Mouse (Mus musculus): ENCODE measurements around the gene Plekhm1. TPM values are rescaled to one million over a fixed set of nuclear protein-coding genes. Genes with fewer than 3 reads are reported as not detected.

The Plekhm1 gene
- 79.2 to 88.3 TPM (median 84.1 TPM) in 4 replicates for total RNA-seq (2023)

DNA sequence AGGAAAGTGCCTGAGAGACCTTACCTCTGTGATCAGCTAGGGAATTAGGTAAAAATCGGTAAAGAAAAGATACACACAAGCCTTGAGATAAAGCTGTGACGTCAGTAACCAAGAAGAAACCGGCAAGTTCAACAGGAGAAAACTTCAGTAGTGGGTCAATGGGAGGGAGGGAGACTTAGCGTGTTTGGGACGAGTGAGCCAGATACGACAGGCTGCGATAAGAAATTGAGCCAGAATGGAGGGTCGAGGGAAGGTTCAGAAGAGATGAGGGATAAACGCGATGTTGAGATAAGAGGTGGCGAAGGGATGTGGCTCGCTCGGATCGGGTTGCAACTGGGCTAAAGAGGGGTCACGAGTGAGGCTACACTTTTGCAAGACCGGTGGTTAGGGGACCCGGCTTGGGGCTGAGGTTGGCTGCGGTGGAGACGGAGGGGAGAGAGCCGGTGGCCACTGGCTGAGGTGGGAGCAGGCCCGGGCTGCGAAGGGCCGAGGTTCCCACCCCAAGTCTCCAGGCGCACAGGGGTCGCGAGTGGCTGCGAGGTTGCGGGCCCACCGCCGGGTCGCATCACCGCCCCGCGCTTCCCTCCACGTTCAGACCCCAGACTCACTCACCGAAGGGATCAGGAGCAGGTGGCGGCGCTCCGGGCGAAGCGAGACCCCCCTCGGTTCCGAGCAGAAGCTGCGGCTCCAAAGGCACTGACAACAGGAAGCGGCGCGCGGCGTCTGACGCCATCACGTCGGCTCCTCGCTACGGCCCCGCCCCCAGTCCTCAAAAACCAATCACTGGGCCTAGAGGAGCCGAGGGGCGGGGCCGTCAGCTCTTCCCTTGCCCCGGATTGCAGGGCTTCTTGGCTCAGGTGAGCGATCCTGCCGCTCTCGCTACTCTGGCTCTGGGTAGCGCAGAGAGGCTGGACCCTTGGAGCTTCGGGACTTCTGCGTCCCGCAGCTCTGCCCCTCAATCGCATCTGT lies at the start of gene Plekhm1:
Plekhm1 (minus strand) TSS at position 707 of the 969 bp plus-strand sequence.

DNA sequence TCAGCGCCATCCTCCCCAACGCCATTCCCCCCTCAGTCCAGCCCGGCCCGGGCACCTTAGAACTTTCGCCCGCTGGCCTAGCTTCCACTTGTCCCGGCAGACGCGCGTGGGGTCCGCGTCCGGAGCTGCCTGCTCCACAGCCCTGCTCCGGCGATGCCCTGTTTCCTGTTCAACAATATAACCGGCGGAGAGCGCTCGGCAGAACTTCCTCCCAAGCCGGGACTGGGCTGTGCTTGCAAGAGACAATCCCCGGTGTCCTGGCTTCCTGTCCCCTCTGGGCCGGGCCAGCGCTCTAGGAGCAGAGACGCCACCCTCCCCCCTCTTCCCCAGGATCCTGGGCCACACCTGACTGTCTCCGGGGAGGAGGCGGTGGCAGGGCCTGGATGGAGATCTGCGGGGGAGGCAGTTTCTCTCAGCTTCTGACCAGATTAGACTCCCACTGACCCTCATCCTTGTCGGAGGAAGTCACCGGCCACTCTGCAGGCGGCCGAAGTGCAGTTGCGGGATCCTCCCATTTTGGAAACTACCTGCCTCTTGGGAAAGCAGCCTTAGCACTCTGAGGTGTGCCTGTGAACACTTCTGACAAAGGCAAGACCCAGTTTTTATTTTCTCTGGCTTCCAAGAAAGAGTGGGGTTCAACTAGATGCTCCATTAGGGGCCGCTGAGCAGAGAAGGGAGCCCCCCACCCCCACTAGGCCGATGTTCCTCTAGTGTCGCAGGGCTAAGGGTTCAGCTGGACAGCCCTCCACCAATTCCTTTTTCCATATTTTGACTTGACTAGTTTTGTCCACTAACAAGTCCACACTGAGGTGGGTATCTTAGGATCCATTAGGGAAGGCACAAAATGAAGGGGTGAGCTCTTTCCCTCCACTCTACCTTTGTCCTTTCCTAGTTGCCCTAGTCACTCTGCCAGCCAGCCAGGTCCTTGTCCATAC lies 49.0 kb downstream of the Plekhm1 start, which contains the start of gene Arhgap27:
Arhgap27 (minus strand) TSS at position 479 of the 935 bp plus-strand sequence.

Other genes starting within 250 kb of the Plekhm1 start
- gene Fmnl1, start 241.6 kb downstream of the Plekhm1 start, total RNA-seq (2023), result 348 to 376 TPM (median 367 TPM) in 4 replicates
- not detected in 4 replicates for gene 1700023F06Rik, start 204.1 kb downstream of the Plekhm1 start, total RNA-seq (2023)
- not detected in 4 replicates for gene Spata32, start 194.3 kb downstream of the Plekhm1 start, total RNA-seq (2023)
- gene Map3k14, start 145.2 kb downstream of the Plekhm1 start, total RNA-seq (2023), result 57.5 to 61.4 TPM (median 60.1 TPM) in 4 replicates
- gene Arhgap27, start 49.0 kb downstream of the Plekhm1 start, total RNA-seq (2023), result 83.5 to 99.1 TPM (median 92.5 TPM) in 4 replicates
- not detected in 4 replicates for gene Lrrc37a, start 91.9 kb upstream of the Plekhm1 start, total RNA-seq (2023)
- gene Gm884, start 208.5 kb upstream of the Plekhm1 start, total RNA-seq (2023), result not detected in 4 replicates
- not detected in 4 replicates for gene Lyzl6, start 226.2 kb upstream of the Plekhm1 start, total RNA-seq (2023)
- not detected in 4 replicates for gene Rprml, start 236.9 kb upstream of the Plekhm1 start, total RNA-seq (2023)